Mouse (Mus musculus) T-helper 2 cell (primary cell): ENCODE data around the gene Ciz1.
"Not testable (repeated sequence)": the region's sequence is repeated elsewhere in the genome, so short reads cannot be mapped to it uniquely, and the experiment has no call there.

ENCODE experiments used
- in situ Hi-C: fragments of 300-600 bp; cut with MboI, MseI; formaldehyde crosslinking; loops from one replicate; pipeline ENCODE4 v1.15.1; 2025; ENCODE audit warnings: high pct_unique_total_duplicates

The Ciz1 gene

GRCm38 (mm10) chr2:32347019-32347418 lies 5.1 kb upstream of the Ciz1 start:
- in situ Hi-C loops, result no loop called here

- in situ Hi-C loops, result no loop called here
Measured at GRCm38 (mm10) chr2:32348311-32348710, 3.8 kb upstream of the Ciz1 start.

DNA sequence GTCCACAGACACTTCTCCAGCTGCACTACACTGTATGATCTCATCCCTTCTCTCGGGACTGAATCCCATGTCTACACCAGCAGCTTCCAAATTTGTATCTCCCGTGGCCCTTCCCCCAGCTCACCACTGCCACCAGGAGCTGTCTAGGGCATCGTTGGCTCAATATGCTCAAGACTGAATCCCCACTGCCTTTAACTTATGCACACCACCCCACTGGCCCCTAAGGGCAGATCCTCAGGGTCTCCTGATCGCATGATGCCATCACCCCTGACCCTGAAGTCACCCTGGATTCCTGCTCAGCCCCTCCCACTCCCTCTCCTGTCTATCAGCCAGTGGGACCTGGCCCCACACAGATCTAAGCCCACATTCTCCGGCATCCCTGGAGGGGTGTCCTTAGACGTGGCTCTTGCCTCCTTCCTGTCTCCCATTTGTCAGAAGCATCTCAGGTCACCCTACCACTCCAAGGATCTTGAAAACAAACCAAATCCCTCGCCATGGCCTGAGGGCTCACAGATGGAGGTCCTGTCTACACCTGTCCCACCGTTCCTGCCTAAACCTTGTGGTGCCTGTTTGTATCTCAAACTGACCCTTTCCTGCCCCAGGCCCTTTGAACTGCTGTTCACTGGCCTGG lies 2.4 kb upstream of the Ciz1 start:
- in situ Hi-C loops, result no loop called here

- in situ Hi-C loops, result no loop called here
Measured at GRCm38 (mm10) chr2:32350471-32351051, 1.6 kb upstream of the Ciz1 start.

DNA sequence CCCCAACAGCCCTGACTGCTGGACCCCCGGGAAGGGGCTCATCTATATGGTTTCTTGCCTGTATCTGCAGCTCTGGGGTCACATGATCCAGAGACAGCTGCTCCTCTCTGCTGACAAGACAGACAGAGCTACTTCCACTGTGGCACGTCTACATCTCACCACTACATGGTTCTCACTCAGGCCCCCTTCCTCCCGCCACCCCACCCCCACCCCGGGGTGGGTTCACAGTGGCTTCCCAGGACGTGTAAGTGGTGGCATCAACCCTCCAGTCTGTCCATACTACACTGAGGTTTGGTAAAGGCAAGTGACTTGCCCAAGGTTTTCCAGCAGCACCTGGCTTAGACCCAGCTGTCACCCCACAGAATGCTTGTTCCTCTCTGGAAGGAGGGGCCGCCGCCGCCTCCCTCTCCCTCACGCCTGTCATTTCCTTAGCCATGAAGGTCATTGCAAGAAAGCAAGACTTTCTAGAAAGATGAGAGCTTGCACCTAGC lies 611 bp upstream of the Ciz1 start:
- in situ Hi-C loops, result no loop called here

GRCm38 (mm10) chr2:32353007-32353542 lies 948 bp downstream of the Ciz1 start, which contains the start of gene Dnm1:
Gene Dnm1 (minus strand): TSS chr2:32353338.
- in situ Hi-C loops, result no loop called here

- in situ Hi-C loops, result no loop called here
Measured at GRCm38 (mm10) chr2:32353836-32354235, 1.7 kb downstream of the Ciz1 start.

DNA sequence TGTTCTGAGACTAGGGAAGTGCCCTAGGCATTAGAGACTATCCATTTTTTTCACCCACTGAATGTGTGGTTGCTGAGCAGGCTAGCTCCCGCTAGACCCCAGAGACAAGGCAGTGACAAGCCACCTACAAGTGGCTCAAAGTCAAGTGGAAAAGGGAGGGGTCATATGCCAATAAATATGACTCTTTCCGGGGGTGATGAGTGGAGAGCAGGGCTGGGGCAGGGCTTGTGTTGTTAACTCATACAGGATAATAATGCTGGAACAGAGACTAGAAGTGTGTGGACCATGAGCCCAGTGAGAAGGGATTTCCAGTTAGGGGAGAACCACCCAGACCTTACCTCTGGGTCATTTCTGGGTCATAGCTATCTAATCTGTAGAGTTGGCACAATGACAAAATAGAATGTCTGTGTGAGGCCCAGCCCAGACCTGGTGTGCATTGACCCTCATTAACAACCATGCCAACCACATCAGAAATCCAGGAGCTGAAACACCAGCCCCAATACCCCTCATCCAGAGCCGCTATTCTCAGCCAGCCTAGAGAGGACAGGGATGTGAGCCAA lies 2.3 kb downstream of the Ciz1 start:
- in situ Hi-C loops, result no loop called here

DNA sequence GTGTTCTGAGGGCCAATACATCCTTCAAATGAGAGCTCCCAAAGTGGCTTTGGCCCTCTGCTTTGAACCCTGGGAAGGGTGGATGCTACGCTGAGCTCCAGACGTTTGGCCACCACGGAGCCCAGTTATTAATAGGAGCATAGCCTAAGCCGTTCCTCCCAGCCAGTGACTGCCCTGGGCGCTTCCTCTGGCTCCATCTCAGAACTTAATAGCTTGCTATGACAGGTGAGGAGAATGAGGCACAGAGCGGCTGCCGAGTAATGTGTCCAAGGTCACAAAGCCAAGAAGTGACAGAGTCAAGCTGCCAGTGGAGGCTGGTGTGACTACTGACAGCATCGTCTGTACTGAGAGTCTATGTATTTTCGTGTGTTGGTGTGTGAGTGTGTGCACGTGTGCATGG lies 4.1 kb downstream of the Ciz1 start:
- in situ Hi-C loops, result no loop called here

DNA sequence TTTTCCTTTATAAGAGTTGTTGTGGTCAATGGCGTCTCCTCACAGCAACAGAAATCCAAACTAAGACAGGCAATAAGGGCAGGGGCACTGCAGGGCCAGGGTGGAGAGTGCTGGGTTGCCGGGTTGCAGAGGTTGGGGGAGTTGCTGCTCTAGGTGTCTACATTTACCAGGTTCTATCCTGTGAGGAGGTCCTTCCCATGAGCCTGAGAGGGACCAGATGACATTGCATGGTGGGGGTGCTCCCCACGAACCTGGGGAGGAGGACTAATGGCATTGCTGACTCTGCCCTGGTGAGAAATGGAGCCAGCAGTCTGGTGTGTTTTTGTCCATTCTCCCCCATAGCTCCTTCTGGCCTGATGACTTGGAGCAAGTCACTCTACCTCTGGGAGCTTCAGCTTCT lies 5.6 kb downstream of the Ciz1 start:
- in situ Hi-C loops, result no loop called here

DNA sequence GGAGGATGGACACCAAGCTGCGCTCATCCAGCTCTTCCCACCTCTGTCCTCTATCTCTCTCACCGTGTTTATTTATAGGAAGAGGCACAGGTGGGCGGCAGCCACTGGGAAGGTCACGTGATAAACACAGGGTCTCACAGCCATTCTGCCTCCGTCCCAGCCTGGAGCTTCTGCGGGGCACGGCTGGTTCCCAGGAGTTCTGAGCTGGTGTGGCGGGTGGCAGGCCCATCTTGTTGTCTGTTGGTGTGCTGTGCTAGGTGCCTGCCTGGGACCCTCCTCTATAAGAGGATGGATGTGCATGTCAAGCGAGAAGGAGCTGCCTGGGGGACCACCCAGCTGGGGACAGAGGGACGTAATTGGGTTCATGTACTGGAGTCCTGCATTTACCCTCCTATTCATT lies 6.3 kb downstream of the Ciz1 start:
- in situ Hi-C loops, result no loop called here

GRCm38 (mm10) chr2:32360741-32361140 lies 8.6 kb downstream of the Ciz1 start:
- in situ Hi-C loops, result no loop called here

- in situ Hi-C loops, result no loop called here
Measured at GRCm38 (mm10) chr2:32361437-32361836, 9.3 kb downstream of the Ciz1 start.

DNA sequence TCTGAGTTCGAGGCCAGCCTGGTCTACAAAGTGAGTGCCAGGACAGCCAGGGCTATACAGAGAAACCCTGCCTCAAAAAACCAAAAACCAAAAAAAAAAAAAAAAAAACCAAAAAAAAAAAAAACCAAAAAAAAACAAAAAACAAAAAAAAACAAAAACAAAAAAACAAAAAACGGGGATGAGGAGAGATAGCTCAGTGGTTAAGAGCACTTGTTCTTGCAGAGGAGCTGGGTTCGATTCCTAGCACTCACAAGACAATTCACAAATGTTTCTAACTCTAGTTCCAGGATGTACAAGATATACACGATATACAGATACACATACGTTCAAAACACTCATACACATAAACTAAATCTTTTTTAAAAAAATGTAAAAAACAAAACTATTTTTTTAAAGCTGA lies 10.1 kb downstream of the Ciz1 start:
- in situ Hi-C loops, result not testable (repeated sequence)

DNA sequence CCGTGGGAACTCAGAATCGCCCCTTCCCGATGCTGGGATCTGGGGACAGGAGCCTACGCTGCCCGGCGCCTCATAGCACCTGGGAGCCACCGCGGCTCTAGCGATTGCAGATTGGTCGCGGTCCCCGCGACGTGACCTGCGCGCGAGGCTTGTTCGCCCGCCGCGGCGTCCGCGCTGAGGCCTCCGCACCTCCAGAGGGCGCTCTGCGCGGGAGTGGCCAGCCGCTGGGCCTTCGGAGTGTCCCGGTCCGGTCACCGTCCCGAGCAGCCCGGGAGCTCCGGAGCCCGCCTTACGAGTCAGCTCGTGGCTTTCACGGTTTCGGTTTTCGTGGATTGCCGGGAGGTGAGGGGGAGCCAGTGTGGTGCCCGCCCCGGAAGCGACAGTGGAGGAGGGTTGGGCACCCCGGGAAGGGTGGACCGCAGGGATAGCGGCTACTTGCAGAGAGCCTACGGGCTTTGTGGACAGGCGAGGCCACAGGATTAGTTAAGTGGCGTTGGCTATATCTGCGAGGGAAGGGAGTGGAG lies 10.8 kb downstream of the Ciz1 start:
- in situ Hi-C loops, result no loop called here

GRCm38 (mm10) chr2:32363376-32364106 lies 11.4 kb downstream of the Ciz1 start:
- in situ Hi-C loops, result no loop called here

DNA sequence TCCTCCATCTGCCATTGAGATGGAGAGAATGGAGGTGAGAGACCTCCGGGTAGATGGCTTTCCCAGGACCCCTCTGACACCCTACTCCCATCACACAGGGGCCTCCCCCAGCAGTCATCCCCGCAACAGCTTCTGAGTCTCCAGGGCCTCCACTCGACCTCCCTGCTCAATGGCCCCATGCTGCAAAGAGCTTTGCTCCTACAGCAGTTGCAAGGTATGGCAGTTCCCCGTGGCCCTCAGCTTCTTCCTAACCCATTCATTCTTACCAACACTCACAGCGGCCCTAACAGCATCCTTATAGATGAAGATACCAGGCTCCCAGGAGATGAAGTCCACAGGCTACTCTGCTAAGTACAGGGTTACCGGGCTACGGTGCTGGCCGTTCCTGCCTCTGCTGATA lies 12.0 kb downstream of the Ciz1 start:
- in situ Hi-C loops, result no loop called here

GRCm38 (mm10) chr2:32367315-32367714 lies 15.2 kb downstream of the Ciz1 start:
- in situ Hi-C loops, result no loop called here

- in situ Hi-C loops, result no loop called here
Measured at GRCm38 (mm10) chr2:32374191-32374590, 22.1 kb downstream of the Ciz1 start.

GRCm38 (mm10) chr2:32375317-32375940 lies 23.3 kb downstream of the Ciz1 start:
- in situ Hi-C loops, result no loop called here

DNA sequence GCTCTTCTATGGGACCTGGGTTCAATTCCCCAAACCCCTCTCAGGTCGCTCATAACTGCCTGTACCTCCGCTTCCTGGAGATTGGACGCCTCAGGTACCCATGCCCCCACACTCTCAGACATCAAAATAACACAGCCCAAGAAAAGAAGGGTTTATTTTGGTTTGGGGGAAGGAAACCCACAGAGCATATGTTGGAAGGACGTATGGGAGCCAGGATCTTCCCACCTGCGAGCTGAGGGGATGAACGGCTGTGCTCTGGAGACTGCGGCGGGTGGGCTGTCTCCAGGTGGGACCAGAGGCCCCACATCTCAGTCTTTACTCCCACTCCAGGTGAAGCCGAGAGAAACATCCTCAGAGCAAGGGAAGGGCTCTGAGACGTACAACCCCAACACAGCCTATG lies 24.8 kb downstream of the Ciz1 start:
- in situ Hi-C loops, result no loop called here
